Mouse (Mus musculus) C2C12 (cell line): ENCODE results near the gene Elp5. TPM values are rescaled to one million over a fixed set of nuclear protein-coding genes. Genes with fewer than 3 reads are reported as not detected.

Experiments
- H3K27me3 ChIP-seq: one replicate; pipeline ENCODE4 v1.6.1; 2011; ENCODE audit not compliant: control insufficient read depth, insufficient read depth, insufficient read length
- H3K36me3 ChIP-seq: one replicate; pipeline ENCODE4 v1.6.1; 2011; ENCODE audit not compliant: control insufficient read depth, insufficient read depth
- H3K4me3 ChIP-seq: one replicate; pipeline ENCODE4 v1.5.1; 2011; ENCODE audit warnings: mild to moderate bottlenecking, control low read depth; ENCODE audit not compliant: poor library complexity, insufficient read depth, severe bottlenecking
- H3K79me2 ChIP-seq: one replicate; pipeline ENCODE4 v1.6.1; 2011; ENCODE audit not compliant: control insufficient read depth, insufficient read depth
- H3K79me3 ChIP-seq: one replicate; pipeline ENCODE4 v1.6.1; 2011; ENCODE audit warnings: low read depth, control low read depth
- H3ac ChIP-seq: one replicate; pipeline ENCODE3; 2011; ENCODE audit warnings: low read depth; ENCODE audit not compliant: control insufficient read depth, insufficient read length
- CEBPB ChIP-seq: IDR thresholded peaks from one replicate; pipeline ENCODE4 v1.6.1; 2011; ENCODE audit warnings: low read depth, mild to moderate bottlenecking, control low read depth, moderate library complexity
- CTCF ChIP-seq: IDR thresholded peaks from one replicate; pipeline ENCODE4 v1.5.1; 2011; ENCODE audit not compliant: control insufficient read depth, insufficient read depth, insufficient read length
- FOSL1 ChIP-seq: IDR thresholded peaks from one replicate; pipeline ENCODE4 v1.8.0; 2011; ENCODE audit warnings: mild to moderate bottlenecking, low read length; ENCODE audit not compliant: poor library complexity, insufficient read depth, severe bottlenecking
- MAX ChIP-seq: IDR thresholded peaks from one replicate; pipeline ENCODE4 v1.6.1; 2011; ENCODE audit warnings: mild to moderate bottlenecking, control low read depth
- MYOD1 ChIP-seq: IDR thresholded peaks from one replicate; pipeline ENCODE4 v1.6.1; 2011; ENCODE audit warnings: low read depth; ENCODE audit not compliant: control insufficient read depth, insufficient read length
- MYOG ChIP-seq: IDR thresholded peaks from one replicate; pipeline ENCODE4 v1.6.1; 2011; ENCODE audit not compliant: control insufficient read depth, insufficient read length; ENCODE audit errors: extremely low read depth
- USF1 ChIP-seq: IDR thresholded peaks from one replicate; pipeline ENCODE4 v1.6.1; 2011; ENCODE audit warnings: low read depth, mild to moderate bottlenecking, control low read depth, moderate library complexity
- microRNA-seq: library from miRNA; unstranded; fragments of <30 nt; microRNA quantifications from one replicate; pipeline ENCODE4, GENCODE M21; 2019; ENCODE audit warnings: borderline microRNAs expressed
- polyA plus RNA-seq: library from polyadenylated mRNA; unstranded; fragments of >200 nt; fragmentation: generic; extraction: Trizol; gene quantifications from one replicate; pipeline ENCODE4 v1.2.1, GENCODE M21; 2012; ENCODE audit warnings: missing spikeins

The Elp5 gene
- polyA plus RNA-seq, 1 experiment: 111 TPM

DNA sequence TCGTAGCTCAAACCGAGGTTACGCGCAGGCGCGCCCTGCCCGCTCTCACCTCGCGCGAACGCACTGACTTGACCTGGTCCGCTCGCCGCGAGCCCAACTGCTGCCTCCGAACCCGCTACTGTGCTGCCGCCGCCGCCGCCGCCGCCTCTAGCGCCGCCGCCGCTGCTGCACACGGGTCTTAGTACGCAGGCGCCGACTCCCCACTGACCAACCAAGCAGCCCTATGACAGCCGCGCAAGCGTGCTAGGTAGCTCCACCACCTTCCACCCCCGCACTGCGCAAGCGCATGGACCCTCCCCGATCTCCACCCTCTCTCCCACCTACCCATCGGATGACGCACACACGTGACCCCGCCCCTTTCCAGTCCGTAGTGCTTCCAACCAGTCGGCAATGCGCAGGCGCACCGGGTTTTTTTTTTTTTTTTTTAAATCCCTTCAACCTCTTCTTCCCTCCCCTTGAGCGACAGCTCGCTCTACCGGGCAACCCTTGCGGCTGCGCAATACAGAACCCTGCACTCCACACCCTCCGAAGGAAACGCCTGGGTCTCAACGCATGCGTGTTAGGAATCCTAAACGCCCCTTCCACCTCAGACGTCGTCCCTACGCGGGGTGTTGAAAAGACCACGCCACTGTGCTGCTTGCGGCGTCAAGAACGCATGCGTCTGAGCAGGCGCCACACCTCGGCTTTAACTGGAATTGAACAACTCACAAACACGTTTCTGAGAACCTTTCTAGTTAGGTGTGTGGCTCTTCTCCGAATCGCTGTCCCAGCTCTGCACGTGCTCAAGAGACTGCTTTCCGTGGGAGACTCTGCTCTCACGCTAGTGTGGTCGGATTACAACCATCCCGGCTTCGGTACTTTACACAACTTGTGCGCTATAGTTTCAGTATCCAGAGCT is 61.0 kb downstream of the Elp5 start, which contains the start of gene Eif5a:
TSS of gene Eif5a (minus strand) at position 845 of the 898 bp plus-strand sequence.
- peaks cover 54% of the 10 kb centered on the region for H3K79me2 ChIP-seq
- H3ac ChIP-seq: peak within 1 kb of the TSS; percentile 98
- peaks cover 42% of the 10 kb centered on the region for H3K79me3 ChIP-seq
- no peaks in the 10 kb centered on the region for H3K27me3 ChIP-seq
- H3K36me3 ChIP-seq: peaks cover 38% of the 10 kb centered on the region
- peak; percentile 49 for TF ChIP-seq CTCF
- TF ChIP-seq MAX: peak; percentile 99
- TF ChIP-seq CEBPB: no peak
- no peak for TF ChIP-seq MYOD1
- TF ChIP-seq USF1: peak; percentile 93
- TF ChIP-seq FOSL1: no peak
- H3K4me3 ChIP-seq: peak within 1 kb of the TSS; percentile 100

DNA sequence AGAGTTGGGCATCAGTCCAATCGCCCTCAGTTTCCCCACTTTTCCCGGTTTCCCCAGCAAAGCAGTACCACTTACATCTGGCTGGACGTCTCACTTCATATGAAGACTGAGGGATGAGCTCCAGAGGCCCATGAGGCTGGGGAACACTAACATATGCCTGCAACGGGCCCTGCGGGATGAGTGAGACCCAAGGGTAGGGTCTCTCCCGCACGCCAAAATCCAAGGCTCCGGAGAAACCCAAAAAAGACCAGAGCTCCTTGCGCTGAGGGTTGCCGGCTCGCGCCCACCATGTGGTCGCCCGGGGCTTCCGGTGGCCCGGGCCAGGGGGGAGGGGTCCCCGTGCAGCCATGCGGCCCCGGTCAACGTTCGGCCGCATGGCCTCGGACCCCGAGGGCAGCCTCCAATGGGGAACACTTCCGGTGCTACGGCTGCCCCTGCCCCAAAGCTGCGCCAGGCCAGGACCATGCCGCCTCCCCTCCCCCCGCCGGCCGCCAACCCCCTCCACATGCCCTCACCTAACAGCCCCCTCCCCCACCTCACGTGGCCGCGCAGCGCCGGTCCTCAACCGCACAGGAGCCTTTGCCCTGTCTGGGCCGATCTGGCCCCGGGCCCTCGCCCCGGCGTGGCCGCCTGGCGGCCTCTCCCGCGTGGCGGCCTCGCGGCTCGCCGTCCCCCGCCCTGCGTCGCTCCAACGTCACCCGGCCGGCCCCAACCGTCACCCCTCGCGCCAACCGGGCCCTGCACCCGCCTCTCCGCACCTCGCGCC is 61.9 kb downstream of the Elp5 start:
- peak overlapping the region; percentile 98 for H3ac ChIP-seq

DNA sequence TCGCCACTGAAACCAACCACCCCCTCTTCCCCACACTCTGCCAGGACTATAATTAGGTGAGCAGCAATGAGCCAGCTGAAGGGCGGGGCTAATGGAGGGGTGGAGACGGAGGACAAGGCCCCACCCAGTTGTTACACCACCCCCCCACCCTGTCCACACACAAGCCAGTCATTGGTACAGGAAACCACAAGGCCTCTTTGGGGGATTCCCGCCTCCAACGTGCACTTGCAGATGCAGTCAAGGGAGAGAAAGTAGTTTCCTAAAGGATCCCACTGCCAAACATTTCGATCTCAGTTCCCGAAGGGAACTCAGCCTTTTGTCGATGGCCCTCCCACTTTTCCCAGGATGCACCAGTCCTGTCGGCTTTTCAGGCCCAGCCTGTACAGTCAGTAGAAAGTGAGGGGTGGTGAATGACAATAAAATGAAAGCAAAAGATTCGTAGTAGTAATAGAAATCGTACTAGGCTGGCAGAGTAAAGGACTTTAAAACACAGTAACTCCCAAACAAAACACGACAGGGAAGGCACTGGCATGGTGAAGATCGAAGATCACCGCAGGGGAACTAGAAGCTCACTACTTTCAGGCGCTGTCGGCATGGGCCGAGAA is 62.6 kb downstream of the Elp5 start:
- peaks cover 54% of the 10 kb centered on the region for H3K36me3 ChIP-seq
- peaks cover 70% of the 10 kb centered on the region for H3K79me2 ChIP-seq
- H3K79me3 ChIP-seq: peaks cover 50% of the 10 kb centered on the region
- peak overlapping the region; percentile 98 for H3ac ChIP-seq
- H3K27me3 ChIP-seq: no peaks in the 10 kb centered on the region
- H3K4me3 ChIP-seq: peak overlapping the region; percentile 100
- TF ChIP-seq MAX (peak; percentile 72), USF1 (no peak), FOSL1 (no peak), CEBPB (no peak)

More for the DNA sequence above, 61.9 kb downstream of the Elp5 start:
- Histone ChIP-seq H3K36me3 (peaks cover 47% of the 10 kb centered on the region), H3K27me3 (no peaks in the 10 kb centered on the region), H3K4me3 (peak overlapping the region; percentile 100), H3K79me3 (peaks cover 50% of the 10 kb centered on the region), H3K79me2 (peaks cover 63% of the 10 kb centered on the region)
- TF ChIP-seq MAX: peak; percentile 79
- TF ChIP-seq CEBPB: no peak

DNA sequence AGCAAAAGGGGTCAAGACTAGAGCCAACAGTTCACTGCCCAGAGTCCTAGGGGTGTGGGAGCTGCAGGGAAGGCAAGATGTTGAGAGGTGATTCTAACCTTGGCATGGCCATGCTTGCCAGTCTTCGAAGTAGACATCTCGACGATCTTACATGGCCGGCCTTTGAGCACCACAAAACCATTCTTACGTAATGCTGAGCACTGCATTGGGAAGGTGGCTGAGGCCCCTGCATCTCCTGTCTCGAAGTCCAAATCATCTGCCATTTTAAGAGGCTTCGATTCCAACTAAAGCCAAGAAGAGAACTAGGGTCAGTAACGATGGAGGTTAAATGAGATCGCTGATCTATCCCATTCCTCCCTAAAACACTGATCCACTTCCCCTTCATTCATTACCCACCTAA is 63.3 kb downstream of the Elp5 start:
- no peaks in the 10 kb centered on the region for H3K27me3 ChIP-seq
- H3K36me3 ChIP-seq: peaks cover 58% of the 10 kb centered on the region
- H3K79me3 ChIP-seq: peaks cover 50% of the 10 kb centered on the region
- H3K79me2 ChIP-seq: peaks cover 77% of the 10 kb centered on the region
- H3K4me3 ChIP-seq: peak overlapping the region; percentile 100
- TF ChIP-seq USF1 (no peak), MYOD1 (no peak), MYOG (no peak), MAX (no peak), FOSL1 (no peak), CEBPB (no peak), CTCF (no peak)
- peak overlapping the region; percentile 42 for H3ac ChIP-seq

Small RNA genes lying within 50 kb of the gene (microRNA-seq; reads per million reads assigned to microRNA genes)
- gene Gm44349 (0.20 reads per million), gene Mir324 (2,750 reads per million, percentile 90 among the genes with 10 or more reads in this experiment)

Other genes with a start within 250 kb of the Elp5 start
- gene Polr2a, start 223.9 kb downstream of the Elp5 start, polyA plus RNA-seq: 84.2 TPM
- 0.08 TPM for gene Slc35g3, start 220.5 kb downstream of the Elp5 start, polyA plus RNA-seq
- 3.0 TPM for gene Zbtb4, start 216.6 kb downstream of the Elp5 start, polyA plus RNA-seq
- 37.7 TPM for gene Chrnb1, start 186.6 kb downstream of the Elp5 start, polyA plus RNA-seq
- gene Fgf11, start 180.7 kb downstream of the Elp5 start, polyA plus RNA-seq: 4.2 TPM
- gene Tmem102, start 176.9 kb downstream of the Elp5 start, polyA plus RNA-seq: 0.32 TPM
- gene Gm39566, start 167.2 kb downstream of the Elp5 start, polyA plus RNA-seq: not detected
- not detected for gene Spem2, start 164.1 kb downstream of the Elp5 start, polyA plus RNA-seq
- not detected for gene Spem1, start 160.3 kb downstream of the Elp5 start, polyA plus RNA-seq
- 10.7 TPM for gene Nlgn2, start 144.7 kb downstream of the Elp5 start, polyA plus RNA-seq
- gene Tmem256, start 144.0 kb downstream of the Elp5 start, polyA plus RNA-seq: 260 TPM
- 82.7 TPM for gene Plscr3, start 136.1 kb downstream of the Elp5 start, polyA plus RNA-seq
- gene Tnk1, start 123.8 kb downstream of the Elp5 start, polyA plus RNA-seq: not detected
- gene Tmem95, start 104.5 kb downstream of the Elp5 start, polyA plus RNA-seq: not detected
- 17.2 TPM for gene Kctd11, start 101.1 kb downstream of the Elp5 start, polyA plus RNA-seq
- 0.21 TPM for gene Acap1, start 87.0 kb downstream of the Elp5 start, polyA plus RNA-seq
- 2.4 TPM for gene 2810408A11Rik, start 81.5 kb downstream of the Elp5 start, polyA plus RNA-seq
- gene Neurl4, start 81.4 kb downstream of the Elp5 start, polyA plus RNA-seq: 38.4 TPM
- 37.3 TPM for gene Gps2, start 68.6 kb downstream of the Elp5 start, polyA plus RNA-seq
- 2,142 TPM for gene Eif5a, start 60.6 kb downstream of the Elp5 start, polyA plus RNA-seq
- gene Ybx2, start 46.7 kb downstream of the Elp5 start, polyA plus RNA-seq: 0.02 TPM
- gene Slc2a4, start 34.3 kb downstream of the Elp5 start, polyA plus RNA-seq: 0.53 TPM
- 0.06 TPM for gene Cldn7, start 17.7 kb downstream of the Elp5 start, polyA plus RNA-seq
- 141 TPM for gene Ctdnep1, start 1.4 kb downstream of the Elp5 start, polyA plus RNA-seq
- 362 TPM for gene Gabarap, start 8.6 kb upstream of the Elp5 start, polyA plus RNA-seq
- gene Phf23, start 13.3 kb upstream of the Elp5 start, polyA plus RNA-seq: 93.4 TPM
- gene Dvl2, start 18.1 kb upstream of the Elp5 start, polyA plus RNA-seq: 36.4 TPM
- 87.8 TPM for gene Acadvl, start 32.9 kb upstream of the Elp5 start, polyA plus RNA-seq
- gene Dlg4, start 34.4 kb upstream of the Elp5 start, polyA plus RNA-seq: 25.3 TPM
- 4.0 TPM for gene Asgr1, start 71.6 kb upstream of the Elp5 start, polyA plus RNA-seq
- gene Asgr2, start 110.1 kb upstream of the Elp5 start, polyA plus RNA-seq: 1.3 TPM
- 1.8 TPM for gene Mgl2, start 147.8 kb upstream of the Elp5 start, polyA plus RNA-seq
- gene Clec10a, start 173.7 kb upstream of the Elp5 start, polyA plus RNA-seq: 0.20 TPM
- gene Slc16a11, start 230.2 kb upstream of the Elp5 start, polyA plus RNA-seq: 145 TPM
- 22.0 TPM for gene Slc16a13, start 238.5 kb upstream of the Elp5 start, polyA plus RNA-seq
- 9.3 TPM for gene Bcl6b, start 247.3 kb upstream of the Elp5 start, polyA plus RNA-seq